Mouse (Mus musculus) effector memory CD4-positive, alpha-beta T cell, adult 5 months (primary cell): ENCODE data around the gene Pcdh10. TPM values are rescaled to one million over a fixed set of nuclear protein-coding genes. Genes with fewer than 3 reads are reported as not detected.

Source experiments
- polyA plus RNA-seq: library from polyadenylated mRNA; unstranded; fragments of 100-300 nt; shearing (Covaris generic); gene quantifications from one replicate; pipeline ENCODE4 v1.2.1, GENCODE M21; 2017

Pcdh10 gene
- polyA plus RNA-seq: 0.16 TPM

DNA sequence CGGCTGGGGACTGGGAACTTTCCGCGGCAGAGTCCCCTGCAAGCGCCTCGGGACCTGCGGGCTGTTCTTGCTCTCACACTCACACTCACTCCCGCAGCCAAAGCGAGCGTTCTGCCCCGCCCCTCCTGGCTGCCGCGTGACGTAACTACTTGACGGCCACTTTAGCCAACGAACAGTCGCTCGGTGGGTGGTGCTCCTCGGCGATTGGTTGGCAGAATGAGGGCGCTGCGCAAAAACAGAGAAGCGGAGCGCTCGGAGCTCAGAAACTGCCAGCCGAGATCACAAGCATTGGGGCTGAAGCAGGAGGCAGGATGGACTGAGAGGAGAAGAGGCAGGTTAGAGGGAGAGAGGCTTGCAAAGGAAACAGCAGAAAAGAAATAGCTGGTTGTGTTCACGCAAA lies at the start of gene Pcdh10:
Gene Pcdh10 (plus strand): TSS at position 254 of the 400 bp plus-strand sequence.

